Mouse (Mus musculus) kidney, postnatal 36 days (tissue): Measurements from ENCODE around the gene Tymp.

Source experiments
- DNase-seq, 2 experiments: peaks; one replicate each; pipeline ENCODE4 v3.0.0; 2021 to 2022; ENCODE audit warnings: mixed read lengths in 2 of 2

The Tymp gene

GRCm38 (mm10) chr15:89373762-89374248, 3.0 kb downstream of the Tymp start, which contains the start of gene Sco2:
Sco2 (minus strand) TSS chr15:89373846.
- DNase-seq, result peak; percentile 92 to 98

DNA sequence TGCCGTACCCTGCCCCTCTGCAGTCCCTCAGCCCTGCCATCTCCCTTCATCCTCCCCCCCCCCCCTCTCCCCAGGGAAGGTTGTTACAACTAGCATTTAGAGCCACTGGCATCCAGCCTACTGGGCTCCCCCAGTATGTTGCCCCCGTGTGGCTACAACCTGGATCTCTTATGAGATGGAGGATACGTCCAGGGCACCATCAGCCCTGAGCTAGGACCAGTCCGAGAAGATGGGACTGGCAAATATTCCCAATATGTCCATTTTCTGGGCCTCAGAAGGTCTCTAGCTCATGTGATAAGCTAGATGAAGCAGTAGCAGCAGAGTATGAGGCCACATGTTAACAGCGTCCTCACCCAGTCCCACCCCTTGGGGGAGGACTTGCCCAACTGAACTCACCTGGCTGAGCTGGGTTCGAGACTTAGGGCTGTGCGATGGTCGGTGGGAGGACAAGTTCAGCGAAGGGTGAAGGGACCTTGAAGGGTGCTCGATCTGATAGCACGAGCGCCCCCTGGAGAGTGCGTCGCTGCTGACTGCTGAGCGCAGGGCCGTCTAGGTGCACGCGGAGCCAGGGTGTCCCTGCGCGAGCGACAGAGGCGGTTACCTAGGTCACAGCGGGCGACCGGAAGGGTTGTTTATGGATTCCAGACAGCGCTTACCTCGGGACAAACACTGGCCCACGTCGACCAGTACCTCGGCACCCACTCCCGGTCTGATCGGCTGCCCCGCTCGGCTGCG, 3.6 kb downstream of the Tymp start:
- peak; percentile 90 to 93 for DNase-seq

- DNase-seq, result no peak
These were observed 4.3 kb downstream of the Tymp start for GRCm38 (mm10) chr15:89372536-89372935.

DNA sequence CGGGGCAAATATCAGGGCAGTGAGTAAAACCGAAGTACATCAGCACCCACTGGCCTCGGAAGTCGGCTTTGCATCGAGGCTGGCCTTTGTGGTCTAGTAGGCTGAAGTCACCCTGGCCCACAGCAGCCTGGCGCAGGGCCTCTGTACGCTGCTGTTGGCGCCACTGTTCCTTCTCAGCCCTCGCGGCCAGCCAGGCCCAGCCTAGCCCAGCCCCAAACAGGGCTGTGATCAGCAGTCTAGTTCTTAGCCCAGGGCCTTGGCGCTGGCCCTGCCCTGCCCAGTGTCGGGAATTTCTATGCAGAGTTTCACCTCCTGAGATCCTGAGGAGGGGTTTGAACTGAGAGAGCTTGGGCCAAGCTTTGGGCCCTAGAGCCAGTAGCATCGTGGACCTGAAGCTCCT, 4.8 kb downstream of the Tymp start:
- no peak for DNase-seq

DNA sequence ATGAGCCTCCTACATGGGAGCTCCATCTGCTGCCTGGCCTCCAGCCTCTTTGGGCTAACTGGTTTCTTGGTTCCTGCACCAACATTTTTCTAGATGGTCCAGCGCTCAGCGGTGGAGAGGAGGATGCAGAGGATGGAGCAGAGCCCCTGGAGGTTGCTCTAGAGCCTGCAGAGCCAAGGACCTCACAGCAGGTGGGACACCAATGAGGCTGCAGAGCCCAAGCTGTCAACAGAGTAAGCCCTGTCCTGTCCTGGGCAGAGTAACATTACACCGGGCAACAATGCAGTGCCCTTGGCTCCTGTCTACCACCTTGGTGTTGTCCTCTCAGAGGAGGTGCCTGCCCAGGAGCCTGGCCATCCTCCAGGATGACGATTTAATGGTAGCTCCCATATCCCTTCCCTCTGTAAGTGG, 11.7 kb downstream of the Tymp start:
- DNase-seq, result no peak

GRCm38 (mm10) chr15:89363051-89363450, 13.8 kb downstream of the Tymp start:
- no peak for DNase-seq

DNA sequence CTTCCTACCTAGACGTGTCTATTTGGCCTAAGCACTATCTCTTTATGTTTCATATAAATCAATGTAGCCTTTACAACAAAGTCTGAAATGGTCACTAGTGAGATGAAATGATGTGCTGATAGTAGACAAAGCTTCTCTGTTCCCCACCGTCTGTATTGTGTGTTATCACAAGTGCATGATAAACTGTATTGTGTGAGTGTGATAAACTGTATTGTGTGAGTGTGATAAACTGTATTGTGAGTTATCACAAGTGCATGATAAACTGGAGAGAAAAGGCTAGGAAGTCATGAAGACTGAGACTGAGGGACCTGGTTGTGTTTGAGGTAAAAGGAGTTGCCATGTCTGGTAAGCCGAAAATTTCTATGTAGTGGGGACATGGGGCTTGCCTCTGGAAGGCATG, 18.1 kb downstream of the Tymp start:
- DNase-seq, result no peak

DNA sequence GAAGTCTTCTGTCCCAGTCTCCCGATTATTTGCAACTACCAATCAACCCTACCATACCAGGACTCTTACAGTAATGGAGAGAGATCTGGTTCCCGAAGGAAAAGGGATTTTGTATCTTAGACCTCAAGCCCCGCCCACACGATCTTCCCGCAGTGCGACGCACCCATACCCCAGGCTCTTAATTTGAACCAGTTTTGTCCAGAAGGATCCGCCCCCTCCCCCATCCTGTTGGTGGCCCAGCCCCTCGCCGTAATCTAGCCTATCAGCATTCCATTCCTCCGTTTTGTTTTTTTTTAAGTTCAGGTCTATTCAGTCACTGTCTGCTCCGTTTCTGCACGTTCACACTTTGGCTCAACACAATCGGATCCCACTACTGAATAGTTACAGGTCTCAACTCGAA, 20.5 kb downstream of the Tymp start:
- peak; percentile 76 to 82 for DNase-seq

GRCm38 (mm10) chr15:89355241-89356187, 21.3 kb downstream of the Tymp start, which contains the start of the genes Lmf2 and Ncaph2:
Lmf2 (minus strand) TSS chr15:89355659.
Ncaph2 (plus strand) TSS chr15:89355719.
- DNase-seq, result peak; percentile 96 to 99

- DNase-seq, result no peak
These were observed 22.4 kb downstream of the Tymp start for GRCm38 (mm10) chr15:89354455-89354854.

- DNase-seq, result no peak
These were observed 23.0 kb downstream of the Tymp start for GRCm38 (mm10) chr15:89353837-89354236.

- DNase-seq, result no peak
These were observed 24.0 kb downstream of the Tymp start for GRCm38 (mm10) chr15:89352795-89353194.

DNA sequence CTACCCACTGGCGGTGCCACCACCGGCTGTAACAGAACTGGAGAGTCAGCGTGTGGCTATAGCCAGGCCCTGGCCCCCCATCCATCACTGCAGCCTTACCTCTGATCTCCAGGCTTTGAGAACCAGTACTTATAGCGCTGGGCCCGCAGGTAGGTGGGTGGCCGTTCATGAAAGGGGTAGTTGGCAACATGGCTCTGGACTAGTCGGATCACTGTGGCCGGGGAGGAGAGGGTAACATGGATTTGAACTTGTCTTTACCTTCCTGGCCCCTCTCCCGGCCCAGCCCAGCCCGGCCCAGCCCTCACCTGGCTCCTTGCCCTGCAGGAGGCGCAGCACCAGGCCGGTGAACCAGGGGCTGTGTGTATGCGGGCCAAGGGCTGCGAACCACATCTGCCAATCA, 24.8 kb downstream of the Tymp start:
- no peak for DNase-seq

DNA sequence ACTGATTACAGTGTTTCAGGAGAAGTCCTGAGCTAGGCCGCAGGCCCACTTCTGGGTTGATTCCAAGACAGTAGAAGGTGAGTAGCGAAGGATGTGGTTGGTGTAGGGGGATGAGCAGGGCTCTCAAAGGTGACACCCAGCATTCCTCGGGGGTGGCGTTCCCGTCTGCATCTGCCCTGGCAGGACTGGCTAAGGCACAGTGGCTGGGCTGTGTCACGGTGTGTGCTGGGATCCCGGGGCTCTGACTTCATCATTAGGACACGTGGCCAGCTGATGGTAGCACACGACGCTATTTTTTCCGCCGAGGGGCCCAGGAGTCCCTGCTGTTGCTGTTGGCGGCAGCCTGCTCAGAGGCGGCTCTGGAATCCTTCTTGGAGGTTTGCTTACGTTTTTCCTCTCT, 25.5 kb downstream of the Tymp start:
- no peak for DNase-seq

DNA sequence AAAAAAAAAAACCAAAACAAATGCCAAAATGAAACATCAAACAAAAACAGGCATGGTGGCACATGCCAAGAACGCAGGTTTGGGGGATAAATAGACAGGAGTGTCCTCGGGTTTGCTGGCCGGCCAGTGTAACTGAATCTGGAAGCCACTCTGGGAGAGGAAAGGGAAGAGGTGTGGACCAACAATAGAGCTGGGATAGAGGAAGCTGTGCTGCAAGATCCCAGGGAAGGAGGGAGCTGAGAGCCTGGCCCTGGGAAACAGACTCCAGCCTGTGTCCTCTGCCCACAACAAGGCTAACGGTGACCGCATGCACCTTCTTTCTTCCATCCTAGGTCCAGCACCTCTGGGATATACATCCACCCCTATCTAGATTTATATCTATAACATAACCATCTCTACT, 26.4 kb downstream of the Tymp start:
- DNase-seq, result peak in 1 of 2 experiments; percentile 25

DNA sequence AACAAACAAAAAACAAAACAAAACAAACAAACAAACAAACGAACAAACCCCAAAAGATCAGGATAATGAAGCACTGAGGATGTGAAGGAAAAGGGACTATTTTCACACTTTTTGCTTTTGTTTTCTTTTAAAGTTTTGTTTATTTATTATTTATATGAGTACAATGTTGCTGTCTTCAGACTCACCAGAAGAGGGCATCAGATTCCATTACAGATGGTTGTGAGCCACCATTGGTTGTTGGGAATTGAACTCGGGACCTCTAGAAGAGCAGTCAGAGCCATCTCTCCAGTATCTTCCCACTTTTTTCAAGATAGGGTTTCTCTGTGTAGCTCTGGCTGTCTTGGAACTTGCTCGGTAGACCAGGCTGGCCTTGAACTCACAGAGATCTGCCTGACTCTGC, 33.5 kb downstream of the Tymp start:
- peak in 1 of 2 experiments; percentile 26 for DNase-seq

- DNase-seq, result no peak
These were observed 35.2 kb downstream of the Tymp start for GRCm38 (mm10) chr15:89341678-89342077.

DNA sequence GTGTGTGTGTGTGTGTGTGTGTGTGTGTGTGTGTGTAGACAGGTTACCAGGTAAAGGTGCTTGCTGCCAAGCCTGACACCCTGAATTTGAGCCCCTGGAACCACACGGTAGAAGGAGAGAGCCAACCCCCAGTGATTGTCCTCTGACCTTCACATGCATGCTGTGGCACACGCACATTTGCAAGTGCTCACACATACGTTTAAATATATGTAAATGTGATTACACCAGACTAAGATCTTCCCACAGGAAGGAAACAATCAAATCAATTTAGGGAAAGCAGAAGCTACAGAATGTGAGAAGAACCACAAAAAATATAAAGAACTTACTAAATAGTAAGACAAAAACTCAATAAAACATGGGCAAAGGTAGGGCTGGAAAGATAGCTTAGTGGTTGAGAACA, 36.7 kb downstream of the Tymp start:
- DNase-seq, result no peak

DNA sequence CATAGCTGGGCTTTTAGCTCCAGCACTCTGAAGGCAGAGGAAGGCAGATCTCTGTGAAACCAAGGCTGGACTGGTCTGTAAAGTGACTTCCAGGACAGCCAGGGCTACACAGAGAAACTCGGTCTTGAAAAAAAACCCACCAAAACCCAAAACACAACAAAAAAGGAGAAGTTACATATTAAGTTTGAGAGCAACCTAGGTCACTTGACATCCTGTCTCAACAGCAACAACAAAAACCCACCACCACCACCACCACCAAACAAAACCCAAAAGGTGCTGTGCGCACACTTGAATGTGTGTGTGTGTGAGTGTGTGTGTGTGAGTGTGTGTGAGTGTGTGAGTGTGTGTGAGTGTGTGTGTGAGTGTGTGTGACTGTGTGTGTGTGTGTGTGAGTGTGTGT, 37.1 kb downstream of the Tymp start:
- DNase-seq, result no peak

DNA sequence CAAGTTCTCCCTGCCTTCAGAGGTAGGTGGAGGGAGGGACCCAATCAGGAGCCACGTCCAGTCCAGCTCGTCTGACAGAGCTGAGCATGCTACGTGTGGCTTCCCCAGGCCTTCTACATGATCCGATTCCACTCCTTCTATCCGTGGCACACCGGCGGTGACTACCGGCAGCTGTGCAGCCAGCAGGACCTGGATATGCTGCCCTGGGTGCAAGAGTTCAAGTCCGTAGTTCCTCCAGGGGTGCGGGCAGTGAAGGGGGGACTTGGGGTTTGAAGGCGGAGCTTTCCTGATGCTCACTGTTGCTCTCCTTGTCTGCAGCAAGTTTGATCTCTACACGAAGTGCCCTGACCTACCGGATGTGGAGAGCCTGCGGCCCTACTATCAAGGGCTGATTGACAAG, 40.4 kb downstream of the Tymp start:
- DNase-seq, result peak in 1 of 2 experiments; percentile 48

GRCm38 (mm10) chr15:89334774-89335537, 41.9 kb downstream of the Tymp start:
- peak; percentile 42 to 59 for DNase-seq

GRCm38 (mm10) chr15:89334271-89334670, 42.6 kb downstream of the Tymp start, which contains the start of gene Miox:
Miox (plus strand) TSS chr15:89334398.
- DNase-seq, result peak; percentile 80 to 91

GRCm38 (mm10) chr15:89326441-89326840, 50.4 kb downstream of the Tymp start:
- DNase-seq, result peak; percentile 84 to 87
